ENCODE assay signal across 9 mouse cellular contexts in genomic region chr7:114322531-114323441, GRCm38 (mm10). TPM values are rescaled to one million over a fixed set of nuclear protein-coding genes. Genes with fewer than 3 reads are reported as not detected.
DNase-seq lines count a peak whose midpoint lies in the region; ATAC-seq and TF ChIP-seq lines count a peak whose summit lies in the region.
"Had no signal": no experiment of that assay in that cellular context is flagged by ENCODE, and none has a peak within 500 bp of the region (broad histone marks: within the 10 kb centered on the region; RNA-seq: fewer than 3 reads in every experiment).

No protein-coding gene starts in this region.

- no peaks in the 10 kb centered on the region for H3K27me3 ChIP-seq in stomach, embryonic 14.5 days (ENCODE audit: control insufficient read depth, insufficient read depth, low read length)
- H3K27me3 ChIP-seq: heart, embryonic 15.5 days had no signal

- 52% methylated on average over 9 of the region's 9 CpGs for WGBS in stomach, embryonic 14.5 days

- intact Hi-C loops in left cerebral cortex, postnatal 25 days (cut with DNase I): no loop called here

- peak; percentile 91 for ATAC-seq in stomach, embryonic 14.5 days (ENCODE audit: insufficient number of reproducible peaks, insufficient read depth, low FRiP score, low read depth)

- no peak overlapping the region for H3K4me3 ChIP-seq in layer of hippocampus, adult 2 months
- H3K4me3 ChIP-seq in stomach, embryonic 14.5 days (ENCODE audit: low read depth, low read length): no peak overlapping the region
- H3K4me3 ChIP-seq: heart, embryonic 15.5 days had no signal

- H3K4me2 ChIP-seq in stomach, embryonic 14.5 days (replicated peaks; ENCODE audit: low read depth, low read length): no peak overlapping the region
- H3K4me2 ChIP-seq: heart, embryonic 15.5 days had no signal

- H3K4me1 ChIP-seq in stomach, embryonic 14.5 days (ENCODE audit: control insufficient read depth, insufficient read depth, low read length): no peaks in the 10 kb centered on the region
- H3K4me1 ChIP-seq: heart, embryonic 15.5 days had no signal

- H3K9ac ChIP-seq in stomach, embryonic 14.5 days (replicated peaks; ENCODE audit: low read depth, low read length): no peak overlapping the region
- H3K9ac ChIP-seq: heart, embryonic 15.5 days had no signal

- H3K36me3 ChIP-seq in stomach, embryonic 14.5 days (ENCODE audit: control insufficient read depth, insufficient read depth, low read length): no peaks in the 10 kb centered on the region
- H3K36me3 ChIP-seq: heart, embryonic 15.5 days had no signal

- no peak for DNase-seq in layer of hippocampus, adult 2 months (ENCODE audit: low spot score in 2 of 2)
- no peak for DNase-seq in layer of hippocampus, adult 9-11 months
- peak; percentile 64 for DNase-seq in fibroblast of lung, adult 2 months (ENCODE audit: low read depth)
- DNase-seq in kidney, postnatal 36 days: peak; percentile 43 to 74
- no peak for DNase-seq in left cerebral cortex, postnatal 25 days (ENCODE audit: low spot score in 2 of 2)
- no peak for DNase-seq in thymus, postnatal 14 days
- DNase-seq in thymus, postnatal 4 days: no peak

- no peaks in the 10 kb centered on the region for H3K9me3 ChIP-seq in stomach, embryonic 14.5 days (ENCODE audit: control insufficient read depth, low read depth, low read length)
- H3K9me3 ChIP-seq: heart, embryonic 15.5 days had no signal

- peak overlapping the region; percentile 15; the same call in 1 of the 2 replicates for H3K27ac ChIP-seq in layer of hippocampus, adult 2 months
- H3K27ac ChIP-seq in stomach, embryonic 14.5 days (ENCODE audit: low read length): peak overlapping the region; percentile 56; the same call in 1 of the 2 replicates
- H3K27ac ChIP-seq: heart, embryonic 15.5 days had no signal

- no peak for TF ChIP-seq CTCF in layer of hippocampus, adult 2 months (conservative IDR thresholded peaks at IDR 0.05)

RNA-seq across cellular contexts. Expression of gene Psma1, which starts 46.9 kb away (rescaled TPM):
- total RNA-seq in layer of hippocampus, adult 2 months (2021): 100 to 1,000 TPM; 110 to 117 TPM
- 391 and 397 TPM in 2 replicates for polyA plus RNA-seq in stomach, embryonic 14.5 days (2014; fragmentation: Nextera tagmentation; extraction: Ambion mirVana)
- total RNA-seq in left cerebral cortex, postnatal 25 days (2021): 100 to 1,000 TPM; 108 TPM

Comparison
In these comparisons a context has a peak if more than half of its experiments do, and no peak if none do; other contexts are left out.
1. DNase-seq: peak in fibroblast of lung, adult 2 months (single experiment) and kidney, postnatal 36 days (2 of 2); none in layer of hippocampus, adult 2 months (0 of 2), layer of hippocampus, adult 9-11 months (single experiment), left cerebral cortex, postnatal 25 days (0 of 2), thymus, postnatal 14 days (single experiment) and thymus, postnatal 4 days (single experiment).